Mouse (Mus musculus): Measurements from ENCODE around the gene Ly6g6c. TPM values are rescaled to one million over a fixed set of nuclear protein-coding genes. Genes with fewer than 3 reads are reported as not detected.

Ly6g6c gene
- total RNA-seq, 4 experiments from 2014 or later, result not detected

- DNase-seq (ENCODE audit: low spot score in 2 of 2), result no peak
Measured at GRCm38 (mm10) chr17:35106522-35106921, 41.3 kb downstream of the Ly6g6c start.

DNA sequence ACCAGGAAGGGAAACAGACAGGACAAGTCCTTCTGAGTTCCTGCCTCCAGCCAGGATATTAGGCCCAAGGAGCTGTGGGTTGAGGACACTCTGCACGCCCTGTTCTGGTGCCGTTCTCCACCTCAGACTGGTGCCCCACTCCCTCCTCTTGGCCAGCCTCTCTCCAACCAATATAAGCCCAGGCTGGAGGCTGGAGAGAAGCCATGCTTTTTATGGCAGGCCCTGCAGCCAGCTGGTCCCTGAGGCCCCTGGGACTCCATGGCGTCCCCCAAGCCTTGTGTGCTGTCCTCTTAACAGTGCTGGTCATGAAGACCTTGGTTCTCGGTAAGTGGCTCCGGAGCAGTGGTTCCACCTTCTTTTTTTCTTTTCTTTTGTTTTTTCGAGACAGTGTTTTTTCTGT lies 42.9 kb downstream of the Ly6g6c start, which contains the start of gene Ly6g5c:
Gene Ly6g5c (plus strand): TSS at position 183 of the 400 bp plus-strand sequence.
- no peak for DNase-seq (ENCODE audit: low spot score in 2 of 2)

GRCm38 (mm10) chr17:35111774-35112173 lies 46.6 kb downstream of the Ly6g6c start:
- no peak for DNase-seq (ENCODE audit: low spot score in 2 of 2)

GRCm38 (mm10) chr17:35115046-35116019 lies 50.1 kb downstream of the Ly6g6c start, which contains the start of gene Ly6g5b:
TSS of gene Ly6g5b (minus strand) at chr17:35115428.
- DNase-seq (ENCODE audit: low spot score in 2 of 2), result no peak

Other genes with a start within 250 kb of the Ly6g6c start
- gene Stk19, start 228.4 kb upstream of the Ly6g6c start, total RNA-seq (2022), result 10 to 100 TPM; 52.3 to 70.3 (median 58.1) TPM
- 10 to 100 TPM; 33.0 to 42.4 (median 34.4) TPM for gene Dxo, start 228.4 kb upstream of the Ly6g6c start, total RNA-seq (2022)
- gene Skiv2l, start 215.2 kb upstream of the Ly6g6c start, total RNA-seq (2022), result 10 to 100 TPM; 67.1 to 77.5 (median 71.5) TPM
- 10 to 100 TPM; 33.2 to 41.3 (median 40.8) TPM for gene Nelfe, start 215.0 kb upstream of the Ly6g6c start, total RNA-seq (2022)
- under 1 TPM; 0.17 to 0.31 (median 0.18) TPM for gene Cfb, start 202.9 kb upstream of the Ly6g6c start, total RNA-seq (2022)
- gene Zbtb12, start 185.9 kb upstream of the Ly6g6c start, total RNA-seq (2022), result 10 to 100 TPM in 2 of 4 experiments, 1 to 10 TPM in 2; 8.3 to 10.2 (median 9.3) TPM
- gene Gm20547, start 183.3 kb upstream of the Ly6g6c start, total RNA-seq (2022), result not detected
- 1 to 10 TPM; 3.1 to 4.4 (median 4.3) TPM for gene C2, start 167.1 kb upstream of the Ly6g6c start, total RNA-seq (2022)
- 100 to 1,000 TPM; 186 to 199 (median 189) TPM for gene Ehmt2, start 166.9 kb upstream of the Ly6g6c start, total RNA-seq (2022)
- under 1 TPM; 0.14 to 0.41 (median 0.34) TPM for gene Slc44a4, start 150.9 kb upstream of the Ly6g6c start, total RNA-seq (2022)
- gene Neu1, start 134.1 kb upstream of the Ly6g6c start, total RNA-seq (2022), result 10 to 100 TPM; 38.3 to 46.8 (median 41.7) TPM
- 10 to 100 TPM; 13.2 to 31.7 (median 24.2) TPM for gene Hspa1b, start 106.2 kb upstream of the Ly6g6c start, total RNA-seq (2022)
- gene Gm20481, start 95.5 kb upstream of the Ly6g6c start, total RNA-seq (2022), result not detected
- 10 to 100 TPM; 14.3 to 24.2 (median 19.4) TPM for gene Hspa1a, start 93.2 kb upstream of the Ly6g6c start, total RNA-seq (2022)
- under 1 TPM; 0.23 to 0.45 (median 0.31) TPM for gene Hspa1l, start 92.7 kb upstream of the Ly6g6c start, total RNA-seq (2022)
- 10 to 100 TPM; 13.1 to 19.1 (median 16.9) TPM for gene Lsm2, start 83.5 kb upstream of the Ly6g6c start, total RNA-seq (2022)
- gene Vars, start 64.4 kb upstream of the Ly6g6c start, total RNA-seq (2022), result 10 to 100 TPM; 49.9 to 58.8 (median 51.3) TPM
- under 1 TPM; 0.14 to 0.90 (median 0.56) TPM for gene Vwa7, start 48.8 kb upstream of the Ly6g6c start, total RNA-seq (2022)
- gene Sapcd1, start 37.4 kb upstream of the Ly6g6c start, total RNA-seq (2022), result under 1 TPM in 2 of 4 experiments, not detected in 2; 0.76 to 0.95 TPM
- 1 to 10 TPM; 1.1 to 2.1 (median 1.4) TPM for gene Msh5, start 18.6 kb upstream of the Ly6g6c start, total RNA-seq (2022)
- gene Clic1, start 15.4 kb upstream of the Ly6g6c start, total RNA-seq (2022), result 10 to 100 TPM in 2 of 4 experiments, 1 to 10 TPM in 2; 9.2 to 27.8 (median 15.9) TPM
- 10 to 100 TPM in 3 of 4 experiments, 1 to 10 TPM in 1; 8.8 to 20.3 (median 14.9) TPM for gene Ddah2, start 6.4 kb upstream of the Ly6g6c start, total RNA-seq (2022)
- under 1 TPM in 1 of 4 experiments, not detected in 3; 0.48 TPM for gene Mpig6b, start 796 bp downstream of the Ly6g6c start, total RNA-seq (2022)
- gene Ly6g6e, start 11.5 kb downstream of the Ly6g6c start, total RNA-seq (2022), result 1 to 10 TPM; 4.6 to 7.1 (median 5.6) TPM
- 1 to 10 TPM; 1.4 to 2.9 (median 2.2) TPM for gene Ly6g6d, start 12.7 kb downstream of the Ly6g6c start, total RNA-seq (2022)
- 1 to 10 TPM in 1 of 4 experiments, under 1 TPM in 2, not detected in 1; 0.41 to 1.0 (median 0.89) TPM for gene Ly6g6f, start 20.2 kb downstream of the Ly6g6c start, total RNA-seq (2022)
- 100 to 1,000 TPM in 3 of 4 experiments, 10 to 100 TPM in 1; 96.2 to 115 (median 106) TPM for gene Abhd16a, start 23.9 kb downstream of the Ly6g6c start, total RNA-seq (2022)
- gene Ly6g5c, start 42.9 kb downstream of the Ly6g6c start, total RNA-seq (2022), result not detected
- under 1 TPM; 0.27 to 0.83 (median 0.63) TPM for gene Ly6g5b, start 50.0 kb downstream of the Ly6g6c start, total RNA-seq (2022)
- gene Gpank1, start 56.1 kb downstream of the Ly6g6c start, total RNA-seq (2022), result 10 to 100 TPM; 17.6 to 19.2 (median 18.0) TPM
- gene Csnk2b, start 56.7 kb downstream of the Ly6g6c start, total RNA-seq (2022), result 100 to 1,000 TPM; 176 to 194 (median 189) TPM
- gene D17H6S53E, start 61.0 kb downstream of the Ly6g6c start, total RNA-seq (2022), result 10 to 100 TPM; 27.6 to 31.6 (median 30.9) TPM
- not detected for gene Apom, start 66.7 kb downstream of the Ly6g6c start, total RNA-seq (2022)
- 100 to 1,000 TPM; 291 to 311 (median 298) TPM for gene Bag6, start 69.8 kb downstream of the Ly6g6c start, total RNA-seq (2022)
- 100 to 1,000 TPM; 302 to 328 (median 308) TPM for gene Prrc2a, start 99.5 kb downstream of the Ly6g6c start, total RNA-seq (2022)
- gene Aif1, start 110.7 kb downstream of the Ly6g6c start, total RNA-seq (2022), result 10 to 100 TPM in 2 of 4 experiments, 1 to 10 TPM in 2; 6.3 to 45.4 (median 25.7) TPM
- gene Lst1, start 123.1 kb downstream of the Ly6g6c start, total RNA-seq (2022), result 10 to 100 TPM in 1 of 4 experiments, 1 to 10 TPM in 3; 5.0 to 13.2 (median 7.1) TPM
- gene Ltb, start 129.1 kb downstream of the Ly6g6c start, total RNA-seq (2022), result 1 to 10 TPM in 1 of 4 experiments, under 1 TPM in 3; 0.53 to 1.4 (median 0.71) TPM
- gene Tnf, start 136.6 kb downstream of the Ly6g6c start, total RNA-seq (2022), result under 1 TPM in 1 of 4 experiments, not detected in 3; 0.29 TPM
- under 1 TPM; 0.32 to 0.89 (median 0.67) TPM for gene Lta, start 140.0 kb downstream of the Ly6g6c start, total RNA-seq (2022)
- gene Gm16181, start 155.4 kb downstream of the Ly6g6c start, total RNA-seq (2022), result not detected
- gene Atp6v1g2, start 168.3 kb downstream of the Ly6g6c start, total RNA-seq (2022), result 100 to 1,000 TPM; 592 to 630 (median 612) TPM
- gene Nfkbil1, start 170.4 kb downstream of the Ly6g6c start, total RNA-seq (2022), result 10 to 100 TPM; 12.9 to 16.4 (median 14.9) TPM
- 100 to 1,000 TPM; 216 to 231 (median 222) TPM for gene Ddx39b, start 176.4 kb downstream of the Ly6g6c start, total RNA-seq (2022)
- 100 to 1,000 TPM in 2 of 4 experiments, 10 to 100 TPM in 2; 23.2 to 135 (median 64.4) TPM for gene H2-D1, start 197.3 kb downstream of the Ly6g6c start, total RNA-seq (2022)

Data from layer of hippocampus, adult 8-10 months (tissue).